Mouse (Mus musculus): ENCODE measurements around the gene Sem1.
"Not testable (repeated sequence)": the region's sequence is repeated elsewhere in the genome, so short reads cannot be mapped to it uniquely, and the experiment has no call there.

The Sem1 gene

GRCm38 (mm10) chr6:6578304-6579149 is at the start of gene Sem1:
Sem1 (minus strand) TSS chr6:6578663.
- in situ Hi-C loops (cut with MboI; ENCODE audit: unreplicated experiment in 2 of 2) = no loop called here

- in situ Hi-C loops (cut with MboI; ENCODE audit: unreplicated experiment in 2 of 2) = no loop called here
Measured at GRCm38 (mm10) chr6:6622846-6623749, 44.6 kb upstream of the Sem1 start.

- in situ Hi-C loops (cut with MboI; ENCODE audit: unreplicated experiment in 2 of 2) = no loop called here
Measured at GRCm38 (mm10) chr6:6603561-6604544, 25.4 kb upstream of the Sem1 start.

DNA sequence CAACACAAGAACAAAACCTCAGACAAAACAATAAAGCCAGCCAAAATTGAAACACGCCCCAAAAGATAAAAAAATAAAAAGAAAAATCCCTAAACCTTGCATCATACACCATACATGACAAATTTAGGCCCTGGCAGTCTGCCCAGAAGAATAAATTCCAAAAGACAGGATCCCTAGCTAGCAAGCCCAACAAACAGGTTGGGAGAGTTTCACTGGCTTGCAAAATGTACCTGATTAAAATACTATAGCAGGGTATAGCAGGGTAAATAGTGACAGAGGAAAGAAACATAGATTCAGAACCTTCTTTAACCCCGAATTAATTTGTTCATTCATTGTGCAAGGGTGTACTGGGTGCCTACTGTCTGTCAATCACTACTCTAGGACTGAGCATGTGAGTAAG is 7.8 kb upstream of the Sem1 start:
- in situ Hi-C loops (cut with MboI; ENCODE audit: unreplicated experiment in 2 of 2) = no loop called here

- in situ Hi-C loops (cut with MboI; ENCODE audit: unreplicated experiment in 2 of 2) = loop anchor here (5.0 kb wide), 1 partner anchor 80 kb away; no protein-coding TSS in a partner anchor
Measured at GRCm38 (mm10) chr6:6581849-6582248, 3.4 kb upstream of the Sem1 start.

GRCm38 (mm10) chr6:6577741-6578284 is 650 bp downstream of the Sem1 start:
- in situ Hi-C loops (cut with MboI; ENCODE audit: unreplicated experiment in 2 of 2) = no loop called here

GRCm38 (mm10) chr6:6577291-6577690 is 1.2 kb downstream of the Sem1 start:
- in situ Hi-C loops (cut with MboI; ENCODE audit: unreplicated experiment in 2 of 2) = no loop called here

DNA sequence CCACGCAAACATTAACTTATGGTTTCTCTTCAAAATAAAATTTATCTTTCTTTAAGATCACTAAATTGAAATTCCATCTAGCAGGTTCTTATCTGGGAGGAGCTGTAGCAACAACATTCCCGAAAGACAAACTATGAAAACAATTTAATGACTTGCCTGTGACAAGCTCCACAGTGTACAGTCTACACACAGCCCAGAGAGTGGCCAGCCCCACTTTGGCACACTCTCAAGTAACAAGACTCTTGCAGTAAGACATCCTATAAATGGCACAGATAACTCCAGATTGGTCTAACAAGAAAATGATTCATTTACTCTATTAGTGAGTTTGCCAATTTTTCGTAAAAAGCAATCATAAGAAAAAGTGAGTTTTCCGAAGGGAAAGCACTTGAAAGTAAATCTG is 2.7 kb downstream of the Sem1 start:
- in situ Hi-C loops (cut with MboI; ENCODE audit: unreplicated experiment in 2 of 2) = no loop called here

- in situ Hi-C loops (cut with MboI; ENCODE audit: unreplicated experiment in 2 of 2) = no loop called here
Measured at GRCm38 (mm10) chr6:6568436-6568835, 10.0 kb downstream of the Sem1 start.

GRCm38 (mm10) chr6:6563691-6564090 is 14.8 kb downstream of the Sem1 start:
- in situ Hi-C loops (cut with MboI; ENCODE audit: unreplicated experiment in 2 of 2) = no loop called here

DNA sequence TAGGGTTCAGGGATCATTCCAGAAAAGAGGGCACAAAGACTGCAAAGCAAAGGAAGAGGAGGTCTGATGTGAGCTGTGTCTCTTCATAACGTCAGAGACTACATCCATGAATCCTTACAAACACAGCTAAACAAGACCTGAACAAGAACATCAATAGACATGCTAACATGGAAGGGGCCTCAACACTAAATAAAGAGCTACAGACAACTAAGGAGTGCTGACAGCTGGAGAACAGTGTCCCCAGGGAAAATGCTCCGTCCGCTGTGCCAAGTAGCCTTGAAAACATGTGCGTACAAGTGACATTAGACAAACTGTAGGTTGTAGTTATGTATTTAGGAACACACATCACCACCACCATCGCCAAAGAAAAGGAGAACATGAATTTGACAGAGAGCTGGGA is 15.7 kb downstream of the Sem1 start:
- in situ Hi-C loops (cut with MboI; ENCODE audit: unreplicated experiment in 2 of 2) = no loop called here

GRCm38 (mm10) chr6:6557647-6558046 is 20.8 kb downstream of the Sem1 start:
- in situ Hi-C loops (cut with MboI; ENCODE audit: unreplicated experiment in 2 of 2) = no loop called here

DNA sequence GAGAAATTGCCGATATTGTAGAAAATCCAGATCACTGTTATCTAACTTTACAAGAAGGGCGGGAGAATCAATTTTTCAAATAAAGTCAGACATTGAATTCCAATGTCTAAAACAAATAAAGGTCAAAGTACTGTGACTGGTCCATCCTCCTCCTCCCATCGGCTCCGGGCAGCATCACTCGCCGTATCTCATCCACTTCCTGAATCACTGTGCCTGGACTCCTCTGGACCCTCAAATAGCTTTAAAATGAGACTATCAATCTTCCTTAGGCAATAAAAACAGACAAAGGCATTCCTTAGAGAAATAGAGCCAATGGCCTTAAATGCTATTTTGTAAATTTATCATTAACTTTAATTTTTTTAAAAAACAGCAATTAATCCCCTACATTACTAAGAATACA is 26.5 kb downstream of the Sem1 start:
- in situ Hi-C loops (cut with MboI; ENCODE audit: unreplicated experiment in 2 of 2) = no loop called here

GRCm38 (mm10) chr6:6547997-6548396 is 30.5 kb downstream of the Sem1 start:
- in situ Hi-C loops (cut with MboI; ENCODE audit: unreplicated experiment in 2 of 2) = no loop called here

DNA sequence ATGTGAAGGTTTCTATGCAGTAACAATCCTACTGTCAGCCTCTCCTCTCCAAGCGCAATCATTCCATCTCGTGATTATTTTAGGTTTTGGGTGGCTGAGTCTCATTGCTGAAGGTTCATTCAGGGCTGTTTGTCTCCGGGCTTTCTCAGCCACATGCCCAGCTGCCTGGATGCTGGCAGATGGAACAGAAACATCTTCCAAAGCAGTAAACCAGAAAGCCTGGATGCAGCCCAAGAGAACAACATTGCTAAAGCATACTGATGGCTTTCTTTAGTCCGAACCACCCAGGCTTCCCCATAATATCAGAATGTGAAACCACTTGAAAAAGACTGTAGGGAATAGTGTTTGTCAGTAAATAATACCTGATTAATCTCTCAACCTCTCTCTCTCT is 34.2 kb downstream of the Sem1 start:
- in situ Hi-C loops (cut with MboI; ENCODE audit: unreplicated experiment in 2 of 2) = no loop called here

- in situ Hi-C loops (cut with MboI; ENCODE audit: unreplicated experiment in 2 of 2) = no loop called here
Measured at GRCm38 (mm10) chr6:6543606-6544254, 34.7 kb downstream of the Sem1 start.

DNA sequence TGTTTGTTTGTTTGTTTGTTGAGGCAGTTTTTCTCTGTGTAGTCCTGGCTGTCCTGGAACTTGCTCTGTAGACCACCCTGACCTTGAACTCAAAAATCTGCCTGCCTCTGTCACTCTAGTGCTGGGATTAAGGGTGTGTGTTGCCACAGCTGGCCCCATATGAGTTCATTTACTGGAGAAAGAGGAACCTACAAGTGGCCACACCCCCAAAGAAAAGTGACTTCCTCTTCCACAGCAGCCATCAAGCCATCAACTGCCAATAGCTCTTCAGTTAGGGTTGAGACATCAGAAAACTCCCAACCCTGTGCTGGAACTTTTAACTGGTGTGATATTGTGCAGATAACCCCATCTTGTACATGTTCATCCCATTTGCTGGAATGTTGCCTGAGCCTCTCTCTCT is 36.3 kb downstream of the Sem1 start:
- in situ Hi-C loops (cut with MboI; ENCODE audit: unreplicated experiment in 2 of 2) = no loop called here

- in situ Hi-C loops (cut with MboI; ENCODE audit: unreplicated experiment in 2 of 2) = no loop called here
Measured at GRCm38 (mm10) chr6:6536781-6537466, 41.5 kb downstream of the Sem1 start.

DNA sequence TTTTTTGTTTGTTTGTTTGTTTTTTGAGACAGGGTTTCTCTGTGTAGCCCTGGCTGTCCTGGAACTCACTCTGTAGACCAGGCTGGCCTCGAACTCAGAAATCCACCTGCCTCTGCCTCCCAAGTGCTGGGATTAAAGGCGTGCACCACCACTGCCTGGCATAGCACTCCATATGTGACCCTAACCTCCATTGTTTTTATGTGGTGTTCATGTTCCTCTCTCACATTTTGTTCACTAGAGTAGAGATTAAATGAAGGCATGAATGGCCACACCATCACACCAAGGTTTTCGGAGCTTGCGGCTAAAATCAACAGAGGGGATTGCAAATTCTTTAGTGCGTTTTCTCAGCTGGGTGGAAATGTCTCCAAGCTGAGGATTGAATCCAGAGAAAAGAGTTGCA is 42.1 kb downstream of the Sem1 start:
- in situ Hi-C loops (cut with MboI; ENCODE audit: unreplicated experiment in 2 of 2) = not testable (repeated sequence)

Measured in v-Abl transformed pro-B cells (cell line).